Mouse (Mus musculus) c-Kit-positive CD71-negative TER-119-negative erythroid progenitor cells, embryonic 14.5 days (primary cell): Measurements from ENCODE around the gene Dolpp1.
A peak's percentile ranks its signal among the peaks of the same experiment; 100 is the strongest.

Experiments
- DNase-seq: peaks from one replicate; pipeline ENCODE4 v3.0.0-alpha.2; 2013; ENCODE audit warnings: low read depth

Dolpp1 gene

GRCm38 (mm10) chr2:30377721-30378120 is 14.3 kb upstream of the Dolpp1 start:
- no peak for DNase-seq

DNA sequence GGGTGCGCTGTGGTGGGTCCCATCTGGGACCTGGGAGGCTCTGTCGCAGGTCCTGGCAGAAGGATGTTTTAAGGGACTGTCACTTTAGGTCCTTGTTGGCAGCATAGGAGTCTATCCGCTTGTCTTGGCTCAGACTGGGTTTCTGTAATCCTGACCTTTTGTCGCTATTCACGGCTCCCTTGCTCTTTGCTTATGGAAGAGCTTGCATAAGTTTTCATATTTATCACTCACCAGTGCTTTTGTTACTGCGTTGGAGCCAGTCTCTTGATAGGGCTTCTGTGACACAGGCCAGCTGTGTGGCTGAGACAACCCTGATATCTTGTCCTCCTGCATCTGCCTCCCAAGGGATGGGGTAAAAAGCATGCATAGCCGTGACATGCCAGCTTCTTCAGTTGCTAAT is 12.7 kb upstream of the Dolpp1 start:
- no peak for DNase-seq

DNA sequence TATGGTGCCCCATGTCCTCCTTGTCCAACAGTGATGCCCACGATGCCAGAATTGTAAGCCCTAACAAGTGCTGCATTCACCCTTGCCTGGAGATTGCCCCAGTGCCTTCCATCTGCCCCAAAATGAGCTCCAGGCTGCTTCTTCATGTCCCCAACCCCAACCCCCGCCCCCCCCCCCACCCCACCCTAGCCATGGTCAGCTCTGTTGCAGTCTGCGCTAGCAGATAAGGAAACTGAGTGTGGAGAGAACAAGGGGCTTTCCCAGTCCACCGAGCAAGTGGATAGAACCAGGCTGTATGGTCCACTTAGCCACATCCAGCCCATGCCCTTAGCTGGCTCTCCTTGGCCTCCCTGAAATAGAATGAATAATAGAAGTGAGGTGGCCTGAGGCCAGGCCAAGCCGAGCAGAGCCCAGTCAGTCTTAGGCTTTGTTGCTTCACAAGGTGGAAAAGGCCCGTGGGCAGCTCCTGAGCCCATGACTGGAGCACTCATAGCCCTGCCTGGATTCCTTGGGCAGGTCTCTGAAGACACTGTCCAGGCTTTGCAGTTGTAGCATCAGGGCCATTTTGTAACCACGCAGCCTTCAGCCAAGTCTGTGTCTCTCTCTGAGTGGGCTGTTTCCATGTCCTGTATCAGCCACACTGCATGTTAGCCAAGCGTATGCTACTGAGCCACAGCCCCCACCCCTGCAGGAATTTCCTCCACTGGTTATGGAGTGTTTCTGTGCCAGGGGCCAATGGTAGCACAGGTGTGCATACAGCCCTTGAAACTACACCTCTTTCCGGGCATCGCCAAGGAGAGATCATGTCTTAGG is 11.3 kb upstream of the Dolpp1 start:
- DNase-seq: no peak

DNA sequence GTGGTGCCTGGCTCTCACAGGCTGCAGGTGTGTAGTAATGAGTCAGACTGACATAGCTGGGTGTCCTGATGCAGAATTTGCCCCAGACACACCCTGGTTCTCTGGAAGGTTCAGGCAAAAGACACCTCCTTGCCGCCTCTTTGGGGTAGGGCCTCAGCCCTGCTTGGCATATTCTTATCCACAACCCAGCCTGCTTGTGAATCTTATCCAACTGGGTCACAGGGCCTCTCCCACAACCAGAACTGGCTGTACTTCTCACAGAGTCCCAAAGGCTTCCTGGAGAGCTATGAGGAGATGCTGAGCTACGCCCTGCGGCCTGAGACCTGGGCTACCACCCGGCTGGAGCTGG is 10.7 kb upstream of the Dolpp1 start:
- DNase-seq: no peak

- no peak for DNase-seq
Measured at GRCm38 (mm10) chr2:30384814-30385213, 7.2 kb upstream of the Dolpp1 start.

GRCm38 (mm10) chr2:30385591-30385990 is 6.5 kb upstream of the Dolpp1 start:
- no peak for DNase-seq

DNA sequence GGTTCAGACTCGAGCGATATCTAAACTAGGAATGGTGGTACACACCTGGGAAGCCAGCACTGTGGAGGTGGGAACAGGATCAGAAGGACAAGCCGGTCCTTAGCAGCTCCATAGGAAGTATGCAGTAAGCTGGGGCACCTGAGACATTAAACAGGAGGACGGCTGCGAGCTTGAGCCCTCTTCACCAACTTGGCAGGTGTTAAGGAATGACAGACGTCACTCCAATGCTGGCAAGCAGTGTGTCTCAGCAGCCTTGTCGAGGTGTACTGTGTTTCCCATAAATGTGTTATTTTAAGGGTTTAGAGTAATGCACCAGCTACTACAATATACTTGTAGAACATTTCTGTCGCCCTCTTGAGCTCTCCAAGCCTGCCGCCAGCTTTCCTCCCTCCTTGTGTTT is 5.1 kb upstream of the Dolpp1 start:
- DNase-seq: no peak

DNA sequence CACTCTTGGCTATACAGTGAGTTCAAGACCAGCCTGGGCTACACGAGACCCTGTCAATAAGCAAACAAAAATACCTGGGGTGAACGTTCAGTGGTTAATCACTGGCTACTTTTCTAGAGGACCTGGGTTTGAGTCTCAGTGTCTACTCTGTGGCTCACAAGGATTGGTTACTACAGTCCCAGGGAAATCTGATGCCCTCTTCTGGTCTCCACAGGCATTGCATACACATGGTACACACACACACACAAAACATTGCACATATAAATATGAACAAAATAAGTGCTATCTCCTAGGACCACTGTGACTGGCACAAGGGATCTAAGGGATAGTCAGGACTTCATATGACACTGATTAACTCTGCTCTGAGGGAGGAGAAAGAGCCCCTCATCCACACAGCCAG is 3.1 kb upstream of the Dolpp1 start:
- no peak for DNase-seq

GRCm38 (mm10) chr2:30392577-30393369 is 719 bp downstream of the Dolpp1 start:
- peak; percentile 69 for DNase-seq

DNA sequence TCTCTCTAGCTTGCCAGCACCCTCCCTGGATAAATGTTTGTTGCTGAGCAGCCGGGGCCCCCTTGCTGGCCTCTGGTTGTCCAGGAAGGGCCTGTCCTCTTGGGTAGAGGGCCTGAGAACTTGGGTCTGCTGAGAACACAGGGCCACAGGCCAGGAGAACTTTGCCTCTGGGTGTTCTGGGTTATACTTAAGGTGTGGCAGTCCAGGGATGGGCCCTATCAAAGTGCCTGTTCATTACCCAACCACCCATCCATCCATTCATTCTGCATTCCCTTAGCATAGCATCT is 1.3 kb downstream of the Dolpp1 start:
- no peak for DNase-seq

DNA sequence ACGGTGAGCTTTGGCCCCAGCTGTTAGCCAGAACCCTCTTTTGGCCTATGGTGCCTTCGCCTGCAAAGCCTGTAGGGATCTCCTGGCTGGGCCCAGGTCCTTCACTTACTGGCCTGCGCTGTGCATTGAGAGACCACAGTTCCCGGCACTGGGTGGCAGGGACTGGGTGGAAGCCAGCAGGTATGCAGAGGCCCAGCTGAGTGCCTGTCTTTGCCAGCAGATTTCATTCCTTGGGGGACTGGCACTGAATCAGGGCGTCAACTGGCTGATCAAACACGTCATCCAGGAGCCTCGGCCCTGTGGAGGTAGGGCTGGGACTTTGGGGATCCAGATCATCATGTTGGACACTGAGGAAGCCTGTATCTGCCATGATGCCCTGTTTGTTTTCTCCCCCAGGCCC is 3.7 kb downstream of the Dolpp1 start:
- no peak for DNase-seq

- no peak for DNase-seq
Measured at GRCm38 (mm10) chr2:30396246-30396645, 4.2 kb downstream of the Dolpp1 start.

DNA sequence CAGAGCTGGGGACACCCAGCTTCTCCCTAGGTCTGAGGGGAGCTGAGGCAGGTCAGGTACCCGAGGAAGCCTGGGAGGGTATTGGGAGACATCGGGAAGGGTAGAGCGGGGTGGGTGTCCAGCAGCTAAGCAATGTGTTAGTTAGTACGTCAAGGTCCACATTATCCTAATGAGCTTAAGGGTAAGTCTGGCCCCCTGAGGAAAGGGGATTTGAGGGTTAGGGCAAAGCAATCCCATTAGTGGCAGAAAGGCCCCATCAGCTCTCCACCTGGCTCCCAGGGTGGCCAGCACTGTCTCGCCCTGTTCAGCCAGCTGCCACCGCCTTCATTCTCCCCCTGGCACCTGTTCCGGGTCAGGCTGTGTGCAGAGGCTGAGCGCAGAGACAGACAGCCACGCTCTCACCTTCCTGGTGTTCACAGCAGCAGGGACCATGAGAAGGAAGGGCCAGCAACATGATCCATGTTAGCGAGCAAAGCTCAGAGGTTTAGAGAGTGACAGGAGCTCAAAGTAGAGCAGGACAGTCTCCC is 6.0 kb downstream of the Dolpp1 start:
- no peak for DNase-seq

DNA sequence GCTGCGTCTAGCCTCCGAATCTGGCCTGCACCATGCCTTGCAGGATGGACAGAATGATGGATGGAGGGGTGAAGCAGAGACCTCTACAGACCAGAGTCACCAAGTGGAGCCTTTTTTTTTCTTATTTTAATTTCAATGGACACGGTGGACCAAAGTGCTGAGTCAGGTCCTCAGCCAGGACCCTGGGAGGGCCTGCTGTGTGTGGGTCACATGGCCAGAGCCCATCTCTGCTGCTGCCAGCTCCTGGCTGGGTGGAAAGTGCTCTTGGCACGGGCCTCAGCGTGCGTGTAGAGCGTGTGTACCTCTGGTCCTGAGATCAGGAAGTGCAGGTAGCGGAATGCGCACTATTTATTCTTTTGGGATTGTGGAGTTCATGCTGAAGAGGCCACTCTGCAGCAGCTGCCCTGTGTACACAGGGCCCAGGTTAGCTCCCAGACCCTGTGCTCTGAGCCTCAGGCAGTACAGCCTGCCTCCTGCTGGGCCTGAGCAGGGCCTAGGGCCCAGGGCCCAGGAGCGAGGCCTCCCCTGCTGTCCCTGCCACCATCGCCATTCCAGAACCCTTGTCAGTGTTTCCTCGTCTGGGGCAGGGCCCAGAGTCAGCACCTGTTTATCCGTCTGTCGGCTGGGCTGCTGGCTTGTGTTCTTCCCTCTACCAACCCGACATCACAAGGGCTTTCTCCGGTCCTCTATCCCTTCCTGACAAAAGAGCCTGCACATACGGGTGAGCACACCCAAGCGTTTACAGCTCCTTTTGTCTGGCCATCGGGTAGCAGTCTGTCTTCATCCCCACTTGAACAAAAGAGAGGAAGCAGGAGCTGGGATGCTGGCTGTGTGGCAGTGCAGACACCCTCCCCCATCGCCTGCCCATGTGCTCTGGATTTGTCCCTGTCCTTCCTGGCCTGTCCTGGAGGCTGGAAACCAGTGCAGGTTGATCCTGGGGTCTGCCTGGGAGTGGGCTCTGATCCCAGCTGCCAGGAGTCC is 7.4 kb downstream of the Dolpp1 start:
- no peak for DNase-seq

DNA sequence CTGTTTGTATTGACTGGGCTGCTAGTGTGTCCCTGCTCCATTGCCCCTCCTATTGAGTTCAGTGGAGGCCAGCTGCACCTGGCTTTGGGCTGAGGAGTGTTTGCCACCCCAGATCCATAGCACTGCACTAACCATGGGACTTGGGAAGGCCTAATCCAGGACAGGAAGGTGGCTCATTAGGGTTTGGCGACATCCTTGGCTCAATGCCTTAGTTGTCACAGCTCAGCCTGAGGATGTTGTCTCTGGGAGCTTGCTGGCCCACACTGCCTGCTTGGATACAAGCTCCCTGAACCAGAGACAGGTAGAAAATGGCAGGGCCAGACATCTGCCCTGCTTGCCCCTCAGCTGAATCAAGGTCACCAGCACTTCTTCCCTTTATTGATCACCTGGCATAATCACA is 9.5 kb downstream of the Dolpp1 start:
- DNase-seq: no peak

- no peak for DNase-seq
Measured at GRCm38 (mm10) chr2:30402351-30402826, 10.3 kb downstream of the Dolpp1 start.

DNA sequence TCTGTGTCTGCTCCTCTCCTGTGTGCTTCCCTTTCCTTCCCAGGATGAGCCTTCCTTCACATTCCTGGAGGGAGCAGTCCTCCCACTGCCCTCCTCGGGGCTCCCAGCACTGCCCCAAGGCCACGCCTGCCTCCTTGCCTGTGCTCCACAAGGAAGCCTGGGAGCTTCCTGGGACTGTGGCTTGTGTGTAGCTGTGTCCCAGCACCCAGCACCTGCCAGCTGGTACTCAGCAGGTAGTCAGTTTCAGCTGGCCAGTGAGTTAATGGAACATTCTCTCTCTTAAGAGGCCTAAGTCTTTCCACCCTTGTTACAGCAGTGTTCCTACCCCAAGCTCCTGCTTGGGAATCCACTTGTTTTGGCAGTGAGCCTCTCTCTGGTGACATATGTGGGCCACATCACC is 10.8 kb downstream of the Dolpp1 start:
- DNase-seq: no peak

- no peak for DNase-seq
Measured at GRCm38 (mm10) chr2:30403870-30404269, 11.8 kb downstream of the Dolpp1 start.

DNA sequence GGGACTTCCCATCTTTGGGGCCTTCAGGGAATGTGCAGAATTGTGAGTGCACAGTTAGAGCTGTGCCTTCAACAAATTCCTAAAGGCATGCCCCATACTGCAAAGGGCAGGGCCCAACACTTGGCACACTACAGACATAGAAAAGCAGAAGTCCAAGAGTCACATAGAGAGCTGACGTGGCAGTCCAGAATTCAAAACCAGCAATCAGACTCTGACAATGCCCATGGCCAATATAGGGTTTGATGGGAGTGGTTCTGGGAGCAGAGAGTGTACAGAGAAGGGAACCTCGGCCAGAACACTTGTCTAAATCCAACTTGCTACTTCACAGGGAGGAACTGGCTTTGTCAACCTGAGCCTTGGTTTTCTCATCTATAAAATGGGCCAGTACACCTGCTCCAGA is 15.2 kb downstream of the Dolpp1 start:
- DNase-seq: no peak

- no peak for DNase-seq
Measured at GRCm38 (mm10) chr2:30407778-30408177, 15.7 kb downstream of the Dolpp1 start.

DNA sequence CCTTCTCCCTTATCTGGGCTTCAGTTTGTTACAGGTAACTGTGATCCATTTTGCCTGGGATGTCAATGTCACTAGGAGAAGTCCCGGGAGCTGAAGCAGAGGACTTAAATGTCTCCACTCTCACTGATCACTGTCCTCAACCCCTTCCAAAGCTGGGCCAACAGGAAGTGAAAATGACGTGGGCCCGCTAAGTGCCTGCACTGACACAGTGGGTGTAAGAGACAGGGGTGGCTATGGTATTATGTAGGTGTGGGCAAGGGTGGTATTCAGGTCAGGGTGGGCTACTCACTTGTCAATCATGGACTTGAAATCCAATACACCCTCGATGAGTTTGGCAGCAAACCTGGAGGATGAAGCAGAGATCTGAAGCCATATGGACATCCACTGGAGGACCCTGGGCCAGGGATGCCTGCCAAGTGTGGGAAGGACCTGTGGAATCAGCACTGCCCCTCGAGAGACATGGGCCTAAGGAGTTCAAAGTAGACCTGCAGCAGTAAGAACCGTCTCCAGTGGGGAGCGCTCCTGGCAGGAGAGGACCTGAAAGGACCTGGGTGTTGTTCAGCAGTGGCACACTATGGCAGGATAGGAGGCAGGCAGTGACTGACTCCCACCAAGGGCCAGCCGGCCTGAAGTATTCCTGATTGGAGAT is 16.5 kb downstream of the Dolpp1 start:
- no peak for DNase-seq
